Mouse (Mus musculus): ENCODE measurements around the gene 4933428G20Rik. TPM values are rescaled to one million over a fixed set of nuclear protein-coding genes. Genes with fewer than 3 reads are reported as not detected.
A peak's percentile ranks its signal among the peaks of the same experiment; 100 is the strongest.

Gene 4933428G20Rik
- polyA plus RNA-seq, 1 experiment from 2014 or later: 0.54 TPM

- 86% methylated on average over 6 of the region's 6 CpGs for WGBS
- peaks cover 65% of the 10 kb centered on the region for H3K27me3 ChIP-seq (replicated peaks; ENCODE audit: low read depth, poor library complexity, severe bottlenecking)
- DNase-seq (ENCODE audit: low spot score): no peak
- H3K4me1 ChIP-seq: peaks cover 55% of the 10 kb centered on the region
- no peak overlapping the region for H3K27ac ChIP-seq (replicated peaks)
- H3K4me3 ChIP-seq: no peak overlapping the region
- H3K9me3 ChIP-seq: no peaks in the 10 kb centered on the region
- H3K36me3 ChIP-seq (replicated peaks): peaks cover 11% of the 10 kb centered on the region; the same call in 1 of the 2 replicates
Measured at GRCm38 (mm10) chr11:97530069-97530468, 29.9 kb upstream of the 4933428G20Rik start.

- no peak for DNase-seq (ENCODE audit: low spot score)
- 72% methylated on average over 18 of the region's 18 CpGs for WGBS
- peaks cover 52% of the 10 kb centered on the region for H3K27me3 ChIP-seq (replicated peaks; ENCODE audit: low read depth, poor library complexity, severe bottlenecking)
- peaks cover 56% of the 10 kb centered on the region for H3K4me1 ChIP-seq
- no peak overlapping the region for H3K27ac ChIP-seq (replicated peaks)
- H3K9me3 ChIP-seq: no peaks in the 10 kb centered on the region
- H3K4me3 ChIP-seq: no peak overlapping the region
- H3K36me3 ChIP-seq (replicated peaks): peaks cover 13% of the 10 kb centered on the region; the same call in 1 of the 2 replicates
Measured at GRCm38 (mm10) chr11:97528282-97528808, 28.2 kb upstream of the 4933428G20Rik start.

- H3K36me3 ChIP-seq (replicated peaks): peaks cover 26% of the 10 kb centered on the region
- 93% methylated on average over 6 of the region's 6 CpGs for WGBS
Measured at GRCm38 (mm10) chr11:97525313-97525712, 25.2 kb upstream of the 4933428G20Rik start.

GRCm38 (mm10) chr11:97524306-97524705 lies 24.2 kb upstream of the 4933428G20Rik start:
- no peak for DNase-seq (ENCODE audit: low spot score)
- Histone ChIP-seq H3K4me3 (no peak overlapping the region), H3K27ac (replicated peaks) (peak overlapping the region; percentile 73), H3K4me1 (peaks cover 50% of the 10 kb centered on the region), H3K9me3 (no peaks in the 10 kb centered on the region), H3K36me3 (replicated peaks) (peaks cover 28% of the 10 kb centered on the region), H3K27me3 (replicated peaks; ENCODE audit: low read depth, poor library complexity, severe bottlenecking) (peaks cover 45% of the 10 kb centered on the region)
- 51% methylated on average over 9 of the region's 9 CpGs for WGBS

More at GRCm38 (mm10) chr11:97525313-97525712, 25.2 kb upstream of the 4933428G20Rik start:
- Histone ChIP-seq H3K4me1 (peaks cover 49% of the 10 kb centered on the region), H3K27ac (replicated peaks) (no peak overlapping the region; the same call in 1 of the 2 replicates), H3K9me3 (no peaks in the 10 kb centered on the region), H3K27me3 (replicated peaks; ENCODE audit: low read depth, poor library complexity, severe bottlenecking) (peaks cover 43% of the 10 kb centered on the region), H3K4me3 (no peak overlapping the region)
- no peak for DNase-seq (ENCODE audit: low spot score)

GRCm38 (mm10) chr11:97523827-97524261 lies 23.7 kb upstream of the 4933428G20Rik start:
- H3K27me3 ChIP-seq (replicated peaks; ENCODE audit: low read depth, poor library complexity, severe bottlenecking): peaks cover 49% of the 10 kb centered on the region
- H3K9me3 ChIP-seq: no peaks in the 10 kb centered on the region
- H3K36me3 ChIP-seq (replicated peaks): peaks cover 30% of the 10 kb centered on the region
- peak overlapping the region; percentile 73 for H3K27ac ChIP-seq (replicated peaks)
- WGBS: 14% methylated on average over 1 of the region's 1 CpGs
- peak overlapping the region; percentile 23; the same call in 1 of the 2 replicates for H3K4me3 ChIP-seq
- DNase-seq (ENCODE audit: low spot score): peak; percentile 62
- peaks cover 54% of the 10 kb centered on the region for H3K4me1 ChIP-seq

GRCm38 (mm10) chr11:97523107-97523506 lies 23.0 kb upstream of the 4933428G20Rik start:
- 85% methylated on average over 14 of the region's 14 CpGs for WGBS
- Histone ChIP-seq H3K4me1 (peaks cover 54% of the 10 kb centered on the region), H3K9me3 (no peaks in the 10 kb centered on the region), H3K36me3 (replicated peaks) (peaks cover 30% of the 10 kb centered on the region), H3K27me3 (replicated peaks; ENCODE audit: low read depth, poor library complexity, severe bottlenecking) (peaks cover 55% of the 10 kb centered on the region), H3K4me3 (0 out of 2 replicates have a peak overlapping the region, but pooled peaks have one; percentile 23), H3K27ac (replicated peaks) (peak overlapping the region; percentile 73)
- no peak for DNase-seq (ENCODE audit: low spot score)

GRCm38 (mm10) chr11:97521741-97522474 lies 21.8 kb upstream of the 4933428G20Rik start:
- WGBS: 81% methylated on average over 29 of the region's 29 CpGs
- H3K4me1 ChIP-seq: peaks cover 54% of the 10 kb centered on the region
- H3K4me3 ChIP-seq: no peak overlapping the region
- H3K27me3 ChIP-seq (replicated peaks; ENCODE audit: low read depth, poor library complexity, severe bottlenecking): peaks cover 59% of the 10 kb centered on the region
- peaks cover 31% of the 10 kb centered on the region for H3K36me3 ChIP-seq (replicated peaks)
- H3K27ac ChIP-seq (replicated peaks): peak overlapping the region; percentile 30; the same call in 1 of the 2 replicates
- no peak for DNase-seq (ENCODE audit: low spot score)
- H3K9me3 ChIP-seq: no peaks in the 10 kb centered on the region

GRCm38 (mm10) chr11:97520541-97520940 lies 20.4 kb upstream of the 4933428G20Rik start:
- peaks cover 46% of the 10 kb centered on the region for H3K4me1 ChIP-seq
- peaks cover 54% of the 10 kb centered on the region for H3K27me3 ChIP-seq (replicated peaks; ENCODE audit: low read depth, poor library complexity, severe bottlenecking)
- no peak for DNase-seq (ENCODE audit: low spot score)
- H3K9me3 ChIP-seq: no peaks in the 10 kb centered on the region
- peaks cover 30% of the 10 kb centered on the region for H3K36me3 ChIP-seq (replicated peaks)
- H3K27ac ChIP-seq (replicated peaks): no peak overlapping the region
- WGBS: 90% methylated on average over 7 of the region's 7 CpGs
- no peak overlapping the region for H3K4me3 ChIP-seq

GRCm38 (mm10) chr11:97513066-97513465 lies 12.9 kb upstream of the 4933428G20Rik start:
- Histone ChIP-seq H3K36me3 (replicated peaks) (peaks cover 14% of the 10 kb centered on the region), H3K9me3 (no peaks in the 10 kb centered on the region), H3K4me3 (no peak overlapping the region), H3K27ac (replicated peaks) (no peak overlapping the region; the same call in 1 of the 2 replicates), H3K27me3 (replicated peaks; ENCODE audit: low read depth, poor library complexity, severe bottlenecking) (peaks cover 26% of the 10 kb centered on the region), H3K4me1 (peaks cover 39% of the 10 kb centered on the region)
- 73% methylated on average over 3 of the region's 3 CpGs for WGBS
- DNase-seq (ENCODE audit: low spot score): no peak

GRCm38 (mm10) chr11:97512511-97512910 lies 12.4 kb upstream of the 4933428G20Rik start:
- peaks cover 29% of the 10 kb centered on the region for H3K27me3 ChIP-seq (replicated peaks; ENCODE audit: low read depth, poor library complexity, severe bottlenecking)
- no peaks in the 10 kb centered on the region for H3K9me3 ChIP-seq
- peaks cover 39% of the 10 kb centered on the region for H3K4me1 ChIP-seq
- no peak for DNase-seq (ENCODE audit: low spot score)
- H3K27ac ChIP-seq (replicated peaks): peak overlapping the region; percentile 73; the same call in 1 of the 2 replicates
- 53% methylated on average over 6 of the region's 6 CpGs for WGBS
- peaks cover 14% of the 10 kb centered on the region for H3K36me3 ChIP-seq (replicated peaks)
- H3K4me3 ChIP-seq: peak overlapping the region; percentile 28

- peak; percentile 56 for DNase-seq (ENCODE audit: low spot score)
- H3K27ac ChIP-seq (replicated peaks): peak overlapping the region; percentile 73
- WGBS: 54% methylated on average over 13 of the region's 13 CpGs
- H3K27me3 ChIP-seq (replicated peaks; ENCODE audit: low read depth, poor library complexity, severe bottlenecking): peaks cover 24% of the 10 kb centered on the region
- peak overlapping the region; percentile 28 for H3K4me3 ChIP-seq
- peaks cover 39% of the 10 kb centered on the region for H3K4me1 ChIP-seq
- H3K36me3 ChIP-seq (replicated peaks): peaks cover 13% of the 10 kb centered on the region
- no peaks in the 10 kb centered on the region for H3K9me3 ChIP-seq
Measured at GRCm38 (mm10) chr11:97511661-97512369, 11.7 kb upstream of the 4933428G20Rik start.

GRCm38 (mm10) chr11:97510966-97511660 lies 11.0 kb upstream of the 4933428G20Rik start:
- H3K4me1 ChIP-seq: peaks cover 39% of the 10 kb centered on the region
- WGBS: 23% methylated on average over 10 of the region's 10 CpGs
- no peaks in the 10 kb centered on the region for H3K9me3 ChIP-seq
- H3K4me3 ChIP-seq: no peak overlapping the region; the same call in 1 of the 2 replicates
- H3K36me3 ChIP-seq (replicated peaks): peaks cover 12% of the 10 kb centered on the region
- peak; percentile 83 for DNase-seq (ENCODE audit: low spot score)
- peaks cover 22% of the 10 kb centered on the region for H3K27me3 ChIP-seq (replicated peaks; ENCODE audit: low read depth, poor library complexity, severe bottlenecking)
- H3K27ac ChIP-seq (replicated peaks): peak overlapping the region; percentile 73
